Mouse (Mus musculus) kidney, adult 2 months (tissue): ENCODE results near the gene Tsfm.

Experiments used
- CTCF ChIP-seq: fragments of 200-500 bp; conservative IDR thresholded peaks from 2 replicates; pipeline ENCODE4 v1.5.1; 2011; ENCODE audit warnings: low read depth, mild to moderate bottlenecking, control low read depth, low read length, moderate library complexity, mixed read lengths; ENCODE audit not compliant: insufficient read depth, insufficient read length
- POLR2A ChIP-seq: fragments of 200-500 bp; IDR thresholded peaks from one replicate; pipeline ENCODE4 v1.6.1; 2011; ENCODE audit warnings: low read depth, low read length, control low read depth

DNA sequence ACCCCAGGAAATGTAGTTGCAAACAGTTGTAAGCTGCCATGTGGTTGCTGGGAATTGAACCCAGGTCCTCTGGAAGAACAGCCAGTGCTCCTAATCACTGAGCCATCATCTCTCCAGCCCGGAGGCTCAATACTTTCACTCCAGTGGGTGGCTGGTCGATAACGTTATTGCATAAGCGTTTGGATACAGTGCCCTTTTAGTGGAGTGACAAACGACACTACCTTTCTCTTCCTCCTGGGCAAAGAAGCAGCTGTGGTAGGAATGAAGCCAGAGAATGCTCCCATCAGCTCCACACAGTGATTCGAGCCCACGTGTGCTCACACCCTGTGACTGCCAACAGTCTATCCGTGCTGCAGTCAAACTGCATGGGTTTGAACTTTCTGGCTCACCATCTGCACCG lies 40.6 kb upstream of the Tsfm start:
- TF ChIP-seq CTCF (no peak), POLR2A (no peak)
